Mouse (Mus musculus): ENCODE results near the gene Snn.

Gene Snn

GRCm38 (mm10) chr16:11086856-11087588 lies 26.3 kb downstream of the Snn start:
- peak; percentile 53 for DNase-seq

GRCm38 (mm10) chr16:11090836-11091570 lies 30.3 kb downstream of the Snn start:
- DNase-seq = no peak

GRCm38 (mm10) chr16:11092061-11092460 lies 31.3 kb downstream of the Snn start:
- no peak for DNase-seq

- DNase-seq = no peak
Measured at GRCm38 (mm10) chr16:11092523-11092922, 31.8 kb downstream of the Snn start.

- DNase-seq = no peak
Measured at GRCm38 (mm10) chr16:11093717-11094386, 33.1 kb downstream of the Snn start.

- no peak for DNase-seq
Measured at GRCm38 (mm10) chr16:11097301-11097700, 36.6 kb downstream of the Snn start.

- DNase-seq = no peak
Measured at GRCm38 (mm10) chr16:11104905-11105304, 44.2 kb downstream of the Snn start.

- DNase-seq = no peak
Measured at GRCm38 (mm10) chr16:11109198-11109740, 48.5 kb downstream of the Snn start.

- no peak for DNase-seq
Measured at GRCm38 (mm10) chr16:11122625-11123024, 61.9 kb downstream of the Snn start.

- no peak for DNase-seq
Measured at GRCm38 (mm10) chr16:11124110-11124509, 63.4 kb downstream of the Snn start.
